Mouse (Mus musculus): ENCODE results near the gene Adamts17.

Gene Adamts17

GRCm38 (mm10) chr7:66839463-66840007, at the start of gene Adamts17:
Adamts17 (plus strand) TSS chr7:66839735.
- DNase-seq (ENCODE audit: extremely low spot score), result peak; percentile 90

- peak; percentile 23 for DNase-seq (ENCODE audit: extremely low spot score)
Observed at GRCm38 (mm10) chr7:66789860-66790748, 49.4 kb upstream of the Adamts17 start.

- DNase-seq (ENCODE audit: extremely low spot score), result no peak
Observed at GRCm38 (mm10) chr7:66791022-66791421, 48.5 kb upstream of the Adamts17 start.

GRCm38 (mm10) chr7:66796909-66797308, 42.6 kb upstream of the Adamts17 start:
- no peak for DNase-seq (ENCODE audit: extremely low spot score)

- DNase-seq (ENCODE audit: extremely low spot score), result no peak
Observed at GRCm38 (mm10) chr7:66797345-66797744, 42.2 kb upstream of the Adamts17 start.

- DNase-seq (ENCODE audit: extremely low spot score), result no peak
Observed at GRCm38 (mm10) chr7:66798826-66799225, 40.7 kb upstream of the Adamts17 start.

GRCm38 (mm10) chr7:66800784-66801183, 38.8 kb upstream of the Adamts17 start:
- no peak for DNase-seq (ENCODE audit: extremely low spot score)

GRCm38 (mm10) chr7:66801785-66802184, 37.8 kb upstream of the Adamts17 start:
- no peak for DNase-seq (ENCODE audit: extremely low spot score)

GRCm38 (mm10) chr7:66803798-66804197, 35.7 kb upstream of the Adamts17 start:
- no peak for DNase-seq (ENCODE audit: extremely low spot score)

GRCm38 (mm10) chr7:66806801-66807200, 32.7 kb upstream of the Adamts17 start:
- no peak for DNase-seq (ENCODE audit: extremely low spot score)

- no peak for DNase-seq (ENCODE audit: extremely low spot score)
Observed at GRCm38 (mm10) chr7:66810436-66810835, 29.1 kb upstream of the Adamts17 start.

GRCm38 (mm10) chr7:66811294-66811693, 28.2 kb upstream of the Adamts17 start:
- DNase-seq (ENCODE audit: extremely low spot score), result no peak

GRCm38 (mm10) chr7:66812289-66812688, 27.2 kb upstream of the Adamts17 start:
- no peak for DNase-seq (ENCODE audit: extremely low spot score)

- no peak for DNase-seq (ENCODE audit: extremely low spot score)
Observed at GRCm38 (mm10) chr7:66812737-66813136, 26.8 kb upstream of the Adamts17 start.

GRCm38 (mm10) chr7:66813172-66813571, 26.4 kb upstream of the Adamts17 start:
- no peak for DNase-seq (ENCODE audit: extremely low spot score)

- DNase-seq (ENCODE audit: extremely low spot score), result no peak
Observed at GRCm38 (mm10) chr7:66815526-66815925, 24.0 kb upstream of the Adamts17 start.

- peak; percentile 66 for DNase-seq (ENCODE audit: extremely low spot score)
Observed at GRCm38 (mm10) chr7:66820034-66820433, 19.5 kb upstream of the Adamts17 start.

GRCm38 (mm10) chr7:66830803-66831202, 8.7 kb upstream of the Adamts17 start:
- DNase-seq (ENCODE audit: extremely low spot score), result no peak

- no peak for DNase-seq (ENCODE audit: extremely low spot score)
Observed at GRCm38 (mm10) chr7:66831295-66831694, 8.2 kb upstream of the Adamts17 start.

GRCm38 (mm10) chr7:66840008-66840719, 629 bp downstream of the Adamts17 start:
- peak; percentile 60 for DNase-seq (ENCODE audit: extremely low spot score)

- DNase-seq (ENCODE audit: extremely low spot score), result no peak
Observed at GRCm38 (mm10) chr7:66841165-66841564, 1.6 kb downstream of the Adamts17 start.

GRCm38 (mm10) chr7:66842021-66842420, 2.5 kb downstream of the Adamts17 start:
- peak; percentile 68 for DNase-seq (ENCODE audit: extremely low spot score)

- DNase-seq (ENCODE audit: extremely low spot score), result no peak
Observed at GRCm38 (mm10) chr7:66843846-66844245, 4.3 kb downstream of the Adamts17 start.

Data from embryo, embryonic 9.5 days (tissue).